Mouse (Mus musculus) ES-E14 (cell line): ENCODE measurements around the gene Clstn3. TPM values are rescaled to one million over a fixed set of nuclear protein-coding genes. Genes with fewer than 3 reads are reported as not detected.
"Not testable (repeated sequence)": the region's sequence is repeated elsewhere in the genome, so short reads cannot be mapped to it uniquely, and the experiment has no call there.

Experiments
- DNase-seq: peaks from one replicate; pipeline ENCODE4 v3.0.0-alpha.2; 2013; ENCODE audit warnings: low read depth, low spot score
- H3K27ac ChIP-seq: 2 replicates; pipeline ENCODE4 v1.5.1; 2012; ENCODE audit warnings: low read depth, mild to moderate bottlenecking, low read length, moderate library complexity, mixed read lengths; ENCODE audit not compliant: poor library complexity, insufficient read depth, severe bottlenecking
- H3K36me3 ChIP-seq: 2 replicates; pipeline ENCODE4 v1.6.1; 2012; ENCODE audit warnings: mild to moderate bottlenecking, low read length, moderate library complexity, mixed read lengths; ENCODE audit not compliant: control insufficient read depth, poor library complexity, insufficient read depth, severe bottlenecking
- H3K4me1 ChIP-seq, 2 experiments: fragments of 150-350 bp in 1 of 2; sonication (generic) in 1 of 2; 2 replicates each; pipeline ENCODE4 v1.6.1; 2012; ENCODE audit warnings: low read length in 2 of 2, mild to moderate bottlenecking in 1 of 2, mixed read lengths in 1 of 2; ENCODE audit not compliant: control insufficient read depth in 2 of 2, insufficient read depth in 2 of 2, poor library complexity in 1 of 2
- H3K4me3 ChIP-seq, 2 experiments: fragments of 150-350 bp in 1 of 2; sonication (generic) in 1 of 2; 2 replicates each; pipeline ENCODE4 v1.5.1; 2012; ENCODE audit warnings: low read length in 2 of 2, low read depth in 1 of 2, mild to moderate bottlenecking in 1 of 2, mixed read lengths in 1 of 2; ENCODE audit not compliant: insufficient read depth in 1 of 2, poor library complexity in 1 of 2, severe bottlenecking in 1 of 2
- H3K9ac ChIP-seq: 2 replicates; pipeline ENCODE4 v1.6.1; 2012; ENCODE audit warnings: low read depth, mild to moderate bottlenecking, low read length, mixed read lengths; ENCODE audit not compliant: poor library complexity, insufficient read depth, severe bottlenecking
- H3K9me3 ChIP-seq: fragments of 150-350 bp; sonication (generic); 2 replicates; pipeline ENCODE4 v1.6.1; 2012; ENCODE audit warnings: low read depth, mild to moderate bottlenecking, low read length; ENCODE audit not compliant: control insufficient read depth, insufficient read depth
- CHD2 ChIP-seq: IDR thresholded peaks from 2 replicates; pipeline ENCODE4 v1.6.1; 2014; ENCODE audit warnings: mild to moderate bottlenecking, low read depth, low read length, inconsistent platforms
- HCFC1 ChIP-seq: IDR thresholded peaks from 2 replicates; pipeline ENCODE4 v1.6.1; 2012; ENCODE audit warnings: low read length, inconsistent platforms, borderline replicate concordance; ENCODE audit not compliant: insufficient read depth
- MAFK ChIP-seq: IDR thresholded peaks from 2 replicates; pipeline ENCODE4 v1.6.1; 2014; ENCODE audit warnings: mild to moderate bottlenecking, low read depth, low read length, inconsistent platforms; ENCODE audit not compliant: insufficient read depth
- ZC3H11A ChIP-seq: IDR thresholded peaks from 2 replicates; pipeline ENCODE4 v1.6.1; 2012; ENCODE audit warnings: low read depth, mild to moderate bottlenecking, inconsistent platforms, low read length, borderline replicate concordance
- ZNF384 ChIP-seq: IDR thresholded peaks from 2 replicates; pipeline ENCODE4 v1.6.1; 2012; ENCODE audit warnings: low read depth, low read length, inconsistent platforms
- in situ Hi-C, 2 experiments: fragments of 600-800 bp; cut with MboI; formaldehyde crosslinking; loops; one replicate each; pipeline ENCODE4 v1.15.1; 2025; ENCODE audit warnings: low sequenced_read_pairs in 2 of 2, inconsistent platforms in 1 of 2; ENCODE audit not compliant: unreplicated experiment in 2 of 2
- total RNA-seq: library from RNA; depleted of rRNA; stranded (reverse); fragments of 300-350 nt; gene quantifications from 2 replicates; pipeline ENCODE4 v1.2.3, GENCODE M21; 2012

The Clstn3 gene
- total RNA-seq, 1 experiment = 37.0 TPM

DNA sequence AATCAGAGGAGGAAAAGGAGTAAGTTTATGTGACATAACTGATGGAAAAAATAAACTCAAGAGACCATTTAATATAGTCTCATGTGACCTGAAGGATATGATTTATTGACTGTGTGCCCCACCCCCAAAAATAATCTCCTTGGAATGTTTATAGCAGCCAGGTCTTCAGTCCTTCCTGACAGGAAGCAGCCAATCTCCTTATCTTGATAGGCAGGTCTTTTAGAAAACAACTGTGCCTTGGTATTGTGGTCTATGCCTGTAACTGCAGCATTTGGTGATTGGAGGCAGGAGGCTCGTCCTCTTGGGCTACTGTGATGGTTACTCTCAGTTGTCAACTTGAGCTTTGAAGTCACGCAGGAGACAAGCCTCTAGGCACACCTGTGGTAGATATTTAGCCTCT is 22.9 kb upstream of the Clstn3 start:
- H3K4me1 ChIP-seq = peaks cover 4 to 5% of the 10 kb centered on the region in 2 experiments; a peak in 2 of 4 replicates
- TF ChIP-seq MAFK (no peak), CHD2 (no peak), ZNF384 (no peak), HCFC1 (no peak), ZC3H11A (no peak)
- H3K27ac ChIP-seq = no peak overlapping the region
- no peak for DNase-seq
- in situ Hi-C loops = no loop called here
- H3K9me3 ChIP-seq = no peaks in the 10 kb centered on the region
- no peak overlapping the region for H3K9ac ChIP-seq
- no peak overlapping the region for H3K4me3 ChIP-seq
- H3K36me3 ChIP-seq = no peaks in the 10 kb centered on the region

DNA sequence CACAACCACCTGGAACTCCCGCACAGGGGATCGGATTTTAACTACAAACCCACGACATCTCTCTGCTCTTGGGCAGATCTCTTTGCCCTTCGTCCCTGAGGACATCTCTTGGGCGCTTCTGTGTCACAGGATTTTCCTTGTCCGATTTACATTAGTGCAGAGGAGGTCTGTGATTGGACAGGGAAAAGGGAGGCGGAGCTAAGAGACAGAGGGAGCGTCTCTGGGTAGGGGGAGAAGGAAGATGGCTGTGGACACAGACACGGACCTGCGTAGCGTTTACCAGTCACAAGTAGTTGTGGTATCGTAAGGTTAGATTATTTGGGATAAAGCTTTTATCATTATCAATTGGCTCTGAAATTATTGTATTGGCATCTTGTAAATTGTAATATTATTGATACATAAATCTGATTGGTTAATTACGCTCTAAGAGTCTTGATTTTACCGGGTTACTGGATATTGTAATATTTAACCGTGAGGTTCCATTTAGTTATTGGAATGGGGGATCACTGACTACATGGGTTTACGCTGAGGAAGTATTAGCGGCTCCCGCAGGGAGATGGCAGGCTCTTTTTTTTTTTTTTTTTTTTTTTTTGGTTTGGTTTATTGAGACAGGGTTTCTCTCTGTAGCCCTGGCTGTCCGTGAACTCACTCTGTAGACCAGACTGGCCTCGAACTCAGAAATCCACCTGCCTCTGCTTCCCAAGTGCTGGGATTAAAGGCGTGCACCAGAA is 21.0 kb upstream of the Clstn3 start:
- TF ChIP-seq ZNF384 = peak; percentile 88
- no peak for TF ChIP-seq MAFK
- Histone ChIP-seq H3K36me3 (no peaks in the 10 kb centered on the region), H3K9me3 (no peaks in the 10 kb centered on the region), H3K4me1 (peaks cover 5 to 8% of the 10 kb centered on the region in 2 experiments; a peak in 2 of 4 replicates), H3K4me3 (peak overlapping the region; percentile 36 to 82), H3K27ac (no peak overlapping the region), H3K9ac (peak overlapping the region; percentile 71)
- DNase-seq = no peak
- in situ Hi-C loops = no loop called here

GRCm38 (mm10) chr6:124484851-124485250 is 20.3 kb upstream of the Clstn3 start:
- Histone ChIP-seq H3K4me1 (peaks cover 5 to 11% of the 10 kb centered on the region in 2 experiments; a peak in 3 of 4 replicates), H3K9ac (no peak overlapping the region; the same call in 1 of the 2 replicates), H3K9me3 (no peaks in the 10 kb centered on the region), H3K36me3 (no peaks in the 10 kb centered on the region), H3K27ac (no peak overlapping the region), H3K4me3 (peak overlapping the region in 1 of 2 experiments; percentile 82; a peak in 2 of 4 replicates)
- in situ Hi-C loops = no loop called here
- no peak for TF ChIP-seq HCFC1
- TF ChIP-seq MAFK = no peak
- TF ChIP-seq CHD2 = no peak
- TF ChIP-seq ZNF384 = no peak
- no peak for TF ChIP-seq ZC3H11A
- DNase-seq = no peak

DNA sequence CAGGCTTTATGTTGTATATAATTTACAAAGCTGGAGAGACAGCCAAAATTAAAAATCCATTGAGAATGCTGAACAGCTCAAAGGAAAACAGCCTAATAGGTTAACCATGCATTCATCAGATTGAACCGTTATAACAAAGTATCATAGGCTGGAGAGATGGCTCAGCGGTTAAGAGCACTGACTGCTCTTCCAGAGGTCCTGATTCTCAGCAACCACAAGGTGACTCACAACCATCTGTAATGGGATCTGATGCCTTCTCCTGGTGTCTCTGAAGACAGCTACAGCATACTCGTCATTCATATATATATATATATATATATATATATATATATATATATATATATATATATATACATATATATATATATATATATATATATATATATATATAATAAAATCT is 19.2 kb upstream of the Clstn3 start:
- DNase-seq, H3K36me3 ChIP-seq, H3K4me3 ChIP-seq, H3K9me3 ChIP-seq, H3K27ac ChIP-seq, in situ Hi-C loops, H3K9ac ChIP-seq: not testable (repeated sequence)
- H3K4me1 ChIP-seq = peaks cover 5 to 20% of the 10 kb centered on the region in 2 experiments; a peak in 3 of 4 replicates

DNA sequence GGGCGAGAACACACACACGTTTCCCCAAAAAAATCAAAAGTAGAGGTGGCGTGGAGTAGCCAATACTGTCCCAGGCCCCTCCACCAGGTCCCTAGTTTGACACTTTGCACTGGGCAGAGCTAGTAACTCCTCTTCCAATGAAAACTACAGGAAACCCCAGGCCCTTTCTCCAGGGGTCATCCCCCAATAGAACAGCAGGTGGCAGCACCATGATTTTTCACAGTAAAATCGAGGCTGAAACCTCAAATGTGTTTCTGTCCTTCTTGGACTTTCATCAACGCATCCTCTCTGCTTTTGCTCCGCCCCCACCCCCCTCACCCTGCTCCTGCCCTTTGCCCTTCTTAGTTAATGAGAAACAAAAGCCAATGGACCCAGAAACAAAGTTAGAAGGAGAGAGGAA is 17.0 kb upstream of the Clstn3 start:
- TF ChIP-seq ZNF384 (no peak), HCFC1 (no peak), ZC3H11A (no peak), CHD2 (0 out of 2 replicates have a peak, but pooled peaks have one; percentile 41)
- H3K9ac ChIP-seq = 0 out of 2 replicates have a peak overlapping the region, but pooled peaks have one; percentile 23
- in situ Hi-C loops = no loop called here
- no peak for DNase-seq
- no peaks in the 10 kb centered on the region for H3K9me3 ChIP-seq
- H3K4me1 ChIP-seq = peaks cover 5 to 27% of the 10 kb centered on the region in 2 experiments; a peak in 3 of 4 replicates
- no peak overlapping the region for H3K4me3 ChIP-seq
- peaks cover 4% of the 10 kb centered on the region for H3K36me3 ChIP-seq
- no peak overlapping the region for H3K27ac ChIP-seq
